Comparison of ENCODE assay signal across 15 mouse cellular contexts in the genomic region with DNA sequence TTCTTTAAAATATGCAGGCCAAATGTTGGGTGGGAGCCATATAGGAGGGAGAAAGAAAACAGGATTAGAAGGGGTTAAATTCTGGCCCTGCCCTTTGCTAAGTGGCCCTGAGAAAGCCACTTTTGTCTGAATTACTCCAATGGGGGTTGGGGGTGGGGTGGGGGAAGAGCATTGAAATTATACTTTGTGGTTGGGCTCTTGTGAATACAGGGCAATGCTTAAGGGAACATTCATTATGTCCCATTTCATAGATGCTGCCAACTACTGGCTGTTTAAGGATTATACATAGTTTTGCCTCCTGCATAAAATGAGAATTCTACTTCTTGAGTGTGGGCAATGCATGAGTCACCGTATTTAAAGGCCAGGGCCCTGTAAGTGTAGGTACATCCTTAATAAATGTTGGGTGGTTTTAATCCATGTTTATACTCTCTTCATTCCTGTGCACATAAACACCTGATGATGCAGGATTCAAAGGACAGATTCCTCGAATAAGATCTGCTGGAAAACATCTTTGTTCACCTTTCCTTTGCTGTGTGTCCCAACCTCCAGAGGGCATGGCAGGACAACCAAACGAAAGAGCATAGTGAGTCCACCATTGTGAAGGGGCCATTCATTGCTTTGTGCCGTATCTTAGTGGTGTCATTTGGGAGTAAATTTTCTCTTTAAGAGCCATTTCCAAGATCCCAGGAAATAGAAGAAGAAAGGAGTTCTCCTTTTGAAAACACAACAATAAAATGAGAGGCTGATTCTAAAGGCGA. TPM values are rescaled to one million over a fixed set of nuclear protein-coding genes. Genes with fewer than 3 reads are reported as not detected.
DNase-seq lines count a peak whose midpoint lies in the region; ATAC-seq and TF ChIP-seq lines count a peak whose summit lies in the region.
"Had no signal": no experiment of that assay in that cellular context is flagged by ENCODE, and none has a peak within 500 bp of the region (broad histone marks: within the 10 kb centered on the region; RNA-seq: fewer than 3 reads in every experiment).

No protein-coding gene starts in this region.

- H3K27me3 ChIP-seq in kidney, postnatal 0 days (ENCODE audit: insufficient read depth, low read length), result no peaks in the 10 kb centered on the region
- no peaks in the 10 kb centered on the region for H3K27me3 ChIP-seq in kidney, adult 2 months (replicated peaks; ENCODE audit: control insufficient read depth, insufficient read depth, low read length)
- H3K27me3 ChIP-seq in hindbrain, embryonic 14.5 days (ENCODE audit: control insufficient read depth, insufficient read depth, low read length), result no peaks in the 10 kb centered on the region
- H3K27me3 ChIP-seq in heart, embryonic 12.5 days (replicated peaks), result no peaks in the 10 kb centered on the region
- H3K27me3 ChIP-seq: heart, embryonic 13.5 days had no signal

- H3K9ac ChIP-seq in kidney, postnatal 0 days (ENCODE audit: low read depth, low read length), result no peak overlapping the region
- no peak overlapping the region for H3K9ac ChIP-seq in hindbrain, embryonic 14.5 days
- no peak overlapping the region for H3K9ac ChIP-seq in heart, embryonic 12.5 days
- H3K9ac ChIP-seq: heart, embryonic 13.5 days had no signal

- no peak overlapping the region for H3K4me2 ChIP-seq in kidney, postnatal 0 days (ENCODE audit: low read length)
- no peak overlapping the region for H3K4me2 ChIP-seq in hindbrain, embryonic 14.5 days (replicated peaks)
- H3K4me2 ChIP-seq in heart, embryonic 12.5 days, result no peak overlapping the region
- H3K4me2 ChIP-seq: heart, embryonic 13.5 days had no signal

- no peak overlapping the region for H3K4me3 ChIP-seq in kidney, postnatal 0 days (replicated peaks; ENCODE audit: low read depth, low read length)
- no peak overlapping the region for H3K4me3 ChIP-seq in kidney, adult 2 months (ENCODE audit: insufficient read depth, low read depth, low read length)
- no peak overlapping the region for H3K4me3 ChIP-seq in cortical plate, adult 2 months (ENCODE audit: insufficient read depth, low read length)
- no peak overlapping the region for H3K4me3 ChIP-seq in hindbrain, embryonic 14.5 days (replicated peaks; ENCODE audit: low read length)
- no peak overlapping the region for H3K4me3 ChIP-seq in heart, embryonic 12.5 days
- H3K4me3 ChIP-seq: erythroblast, embryonic 14.5 days; heart, embryonic 13.5 days had no signal

- no peaks in the 10 kb centered on the region for H3K4me1 ChIP-seq in kidney, postnatal 0 days (replicated peaks; ENCODE audit: insufficient read depth, low read length)
- H3K4me1 ChIP-seq in kidney, adult 2 months (ENCODE audit: control insufficient read depth, insufficient read depth, low read length), result no peaks in the 10 kb centered on the region
- H3K4me1 ChIP-seq in cortical plate, adult 2 months (ENCODE audit: control insufficient read depth, insufficient read depth, low read length), result peaks cover 12% of the 10 kb centered on the region
- H3K4me1 ChIP-seq in hindbrain, embryonic 14.5 days (replicated peaks; ENCODE audit: control insufficient read depth, insufficient read depth, low read length), result no peaks in the 10 kb centered on the region
- H3K4me1 ChIP-seq in heart, embryonic 12.5 days (replicated peaks), result no peaks in the 10 kb centered on the region
- H3K4me1 ChIP-seq: heart, embryonic 13.5 days had no signal

- H3K9me3 ChIP-seq in kidney, postnatal 0 days (replicated peaks; ENCODE audit: low read length), result no peaks in the 10 kb centered on the region
- peaks cover 5% of the 10 kb centered on the region for H3K9me3 ChIP-seq in hindbrain, embryonic 14.5 days (ENCODE audit: control insufficient read depth, low read length)
- no peaks in the 10 kb centered on the region for H3K9me3 ChIP-seq in heart, embryonic 12.5 days (replicated peaks)

- no peak for TF ChIP-seq POLR2A in kidney, adult 2 months (IDR thresholded peaks at IDR 0.05; ENCODE audit: low read depth, low read length)
- no peak for TF ChIP-seq POLR2A in cortical plate, adult 2 months (IDR thresholded peaks at IDR 0.05; ENCODE audit: extremely low read depth, insufficient read depth, low read length)

- no peak overlapping the region for H3K27ac ChIP-seq in kidney, postnatal 0 days
- H3K27ac ChIP-seq in kidney, adult 2 months (ENCODE audit: insufficient read depth, low read depth, low read length), result no peak overlapping the region
- peak overlapping the region; percentile 33; the same call in 1 of the 2 replicates for H3K27ac ChIP-seq in cortical plate, adult 2 months (ENCODE audit: insufficient read depth, low read length)
- H3K27ac ChIP-seq in hindbrain, embryonic 14.5 days, result no peak overlapping the region
- no peak overlapping the region for H3K27ac ChIP-seq in heart, embryonic 12.5 days (ENCODE audit: poor library complexity, severe bottlenecking)
- H3K27ac ChIP-seq: heart, embryonic 13.5 days had no signal

- peak; percentile 28; the same call in 1 of the 2 replicates for TF ChIP-seq CTCF in kidney, postnatal 0 days (IDR thresholded peaks at IDR 0.05; ENCODE audit: low read depth)
- no peak for TF ChIP-seq CTCF in kidney, adult 2 months (conservative IDR thresholded peaks at IDR 0.05; ENCODE audit: insufficient read depth, insufficient read length, low read depth, low read length)
- TF ChIP-seq CTCF in cortical plate, adult 2 months (IDR thresholded peaks at IDR 0.05; ENCODE audit: extremely low read depth, insufficient read depth, low read length), result no peak

- WGBS in kidney, postnatal 0 days, result 65% methylated on average over 5 of the region's 5 CpGs
- 70% methylated on average over 5 of the region's 5 CpGs for WGBS in kidney, adult 2 months
- 47% methylated on average over 5 of the region's 5 CpGs for WGBS in hindbrain, embryonic 14.5 days
- 70% methylated on average over 5 of the region's 5 CpGs for WGBS in heart, embryonic 12.5 days

- H3K36me3 ChIP-seq in kidney, postnatal 0 days (ENCODE audit: insufficient read depth, low read length), result no peaks in the 10 kb centered on the region
- no peaks in the 10 kb centered on the region for H3K36me3 ChIP-seq in kidney, adult 2 months (ENCODE audit: control insufficient read depth, insufficient read depth, low read length)
- peaks cover 14% of the 10 kb centered on the region for H3K36me3 ChIP-seq in hindbrain, embryonic 14.5 days (replicated peaks; ENCODE audit: control insufficient read depth, insufficient read depth)
- no peaks in the 10 kb centered on the region for H3K36me3 ChIP-seq in heart, embryonic 12.5 days
- H3K36me3 ChIP-seq: heart, embryonic 13.5 days had no signal

- no peak for ATAC-seq in kidney, postnatal 0 days (replicated peaks; ENCODE audit: low FRiP score, low read depth)
- peak; percentile 58; the same call in 1 of the 2 replicates for ATAC-seq in hindbrain, embryonic 14.5 days (ENCODE audit: low FRiP score)
- ATAC-seq in heart, embryonic 12.5 days (ENCODE audit: insufficient number of reproducible peaks, low FRiP score), result no peak
- ATAC-seq: inflammation-experienced regulatory T-cells, adult 6 months had no signal

- no peak for DNase-seq in kidney, postnatal 0 days (ENCODE audit: low spot score)
- DNase-seq in kidney, adult 2 months, result no peak
- DNase-seq in 416B (ENCODE audit: low read depth), result peak; percentile 48
- DNase-seq in hindbrain, embryonic 14.5 days (ENCODE audit: low spot score), result no peak
- no peak for DNase-seq in natural killer cell, adult 2 months (ENCODE audit: low spot score in 2 of 2)
- DNase-seq in layer of hippocampus, postnatal 14 days (ENCODE audit: low spot score in 2 of 2), result no peak
- DNase-seq: adrenal gland, adult 2 months; kidney, postnatal 36 days; spleen, adult 18-20 months had no signal

RNA-seq across cellular contexts. Expression of a gene that starts 53.3 kb away (rescaled TPM):
- 2.1 and 2.3 TPM in 2 replicates for polyA plus RNA-seq in kidney, postnatal 0 days (2015; fragmentation: Nextera tagmentation; extraction: Ambion mirVana)
- polyA plus RNA-seq in kidney, adult 2 months (2012; rRNA removed), result 0.15 and 0.19 TPM in 2 replicates
- polyA plus RNA-seq in cortical plate, adult 2 months (2012; rRNA removed), result 202 and 211 TPM in 2 replicates
- polyA plus RNA-seq in hindbrain, embryonic 14.5 days (2014; fragmentation: Nextera tagmentation; extraction: Ambion mirVana), result 77.8 and 94.9 TPM in 2 replicates
- polyA plus RNA-seq in heart, embryonic 12.5 days (2016; fragmentation: Nextera tagmentation; extraction: Ambion mirVana), result 0.54 and 0.68 TPM in 2 replicates
- 100 to 1,000 TPM; 321 to 358 TPM for total RNA-seq in layer of hippocampus, postnatal 14 days (2021)
- total RNA-seq: liver, adult 2 months had no signal
- polyA plus RNA-seq: erythroblast, embryonic 14.5 days; inflammation-experienced regulatory T-cells, adult 6 months; liver, adult 2 months had no signal

Comparison
In these comparisons a context has a peak if more than half of its experiments do, and no peak if none do; other contexts are left out.
1. RNA of a gene that starts 53.3 kb away (polyA plus RNA-seq): 202 to 211 TPM in cortical plate, adult 2 months and 77.8 to 94.9 TPM in hindbrain, embryonic 14.5 days; 2.1 to 2.3 TPM in kidney, postnatal 0 days, 0.54 to 0.68 TPM in heart, embryonic 12.5 days and 0.15 to 0.19 TPM in kidney, adult 2 months; every median in the first group is over 10 times any median in the second.